Mouse (Mus musculus) thymus, postnatal 25 days (tissue): ENCODE data around the gene Depdc5.
"Not testable (repeated sequence)": the region's sequence is repeated elsewhere in the genome, so short reads cannot be mapped to it uniquely, and the experiment has no call there.

ENCODE experiments used
- DNase-seq: peaks from one replicate; pipeline ENCODE4 v3.0.0; 2022

Depdc5 gene

DNA sequence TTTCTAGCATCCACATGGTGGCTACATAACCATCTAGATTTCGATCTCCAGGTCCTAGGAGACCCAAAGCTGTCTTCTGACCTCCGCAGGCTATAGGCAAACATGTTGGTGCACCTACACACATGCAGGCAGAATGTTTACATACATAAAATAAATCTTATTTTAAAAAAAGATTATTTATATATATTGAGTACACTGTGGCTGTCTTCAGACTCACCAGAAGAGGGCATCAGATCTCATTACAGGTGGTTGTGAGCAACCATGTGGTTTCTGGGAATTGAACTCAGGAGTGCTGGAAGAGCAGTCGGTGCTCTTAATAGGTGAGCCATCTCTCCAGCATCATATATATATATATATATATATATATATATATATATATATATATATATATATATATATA lies 50.6 kb downstream of the Depdc5 start:
- no peak for DNase-seq

- not testable (repeated sequence) for DNase-seq
These were observed 55.8 kb downstream of the Depdc5 start for GRCm38 (mm10) chr5:32919281-32919680.

DNA sequence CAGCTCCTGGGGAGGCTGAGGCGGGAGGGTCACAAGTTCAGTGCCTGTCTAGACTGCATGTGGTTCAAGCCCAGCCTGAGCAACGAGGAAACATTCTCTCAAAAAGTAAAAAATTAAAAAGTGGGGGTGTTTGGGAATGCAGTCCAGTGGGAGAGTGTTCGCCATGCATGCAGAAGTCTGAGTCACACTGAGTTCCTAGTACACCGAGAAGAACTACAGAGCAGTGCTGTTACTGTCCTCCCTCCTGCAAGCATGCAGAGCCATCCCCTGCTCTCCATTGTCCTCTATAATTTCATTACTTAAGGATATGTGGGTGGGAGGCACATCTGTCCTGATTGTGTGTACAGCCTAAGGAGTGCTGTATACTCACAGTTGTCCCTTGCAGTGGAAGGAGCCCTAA lies 59.4 kb downstream of the Depdc5 start:
- no peak for DNase-seq

GRCm38 (mm10) chr5:32930761-32931160 lies 67.3 kb downstream of the Depdc5 start:
- no peak for DNase-seq

GRCm38 (mm10) chr5:32934654-32935053 lies 71.2 kb downstream of the Depdc5 start:
- peak; percentile 45 for DNase-seq

DNA sequence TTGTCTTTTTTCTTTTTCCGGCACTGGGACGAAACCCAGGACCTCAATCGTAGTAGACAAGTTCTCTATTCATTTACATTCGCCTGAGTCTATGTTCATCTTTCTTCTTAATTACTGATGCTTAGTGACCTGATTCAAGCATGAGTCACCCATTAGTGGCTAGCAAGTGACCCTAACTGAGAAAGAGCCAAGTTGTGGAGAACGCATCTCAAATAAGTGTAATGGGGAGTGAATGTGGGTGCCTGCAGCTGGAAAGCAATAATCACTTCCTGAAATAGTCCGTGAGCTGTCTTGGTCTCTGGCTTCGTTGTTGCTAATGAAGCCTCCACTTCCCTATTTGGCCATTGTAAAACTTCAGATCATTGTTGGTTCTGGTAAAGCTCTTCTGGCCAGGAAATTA lies 77.1 kb downstream of the Depdc5 start:
- DNase-seq = no peak

- DNase-seq = no peak
These were observed 77.9 kb downstream of the Depdc5 start for GRCm38 (mm10) chr5:32941209-32941924.

- DNase-seq = no peak
These were observed 86.6 kb downstream of the Depdc5 start for GRCm38 (mm10) chr5:32950077-32950476.

DNA sequence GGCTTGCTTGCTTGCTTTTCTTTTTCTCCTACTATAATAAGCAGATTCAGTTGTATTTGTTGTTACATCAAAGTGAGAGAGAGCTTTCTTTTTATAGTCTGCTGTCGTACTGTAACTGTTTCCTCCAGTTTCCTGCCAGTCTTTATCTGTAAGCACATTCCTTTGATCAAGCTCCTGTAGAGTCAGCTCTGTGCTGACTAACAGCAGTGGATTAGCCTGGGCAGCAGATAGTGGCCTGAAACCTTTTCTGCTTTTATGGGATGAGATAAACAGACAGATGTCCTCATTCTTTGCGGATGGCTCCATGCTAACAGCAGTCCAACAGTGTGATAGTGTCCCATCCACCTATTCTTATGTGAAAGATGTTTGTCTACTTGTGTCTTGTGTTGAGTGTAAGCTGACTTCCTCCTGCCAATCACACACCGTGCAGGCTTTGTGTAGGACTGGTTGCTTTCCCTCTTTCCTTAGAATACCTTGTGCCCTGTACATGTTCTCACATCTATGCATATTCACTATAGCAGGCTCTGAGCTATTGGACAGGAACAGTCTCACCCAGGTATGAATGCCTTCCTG lies 87.3 kb downstream of the Depdc5 start:
- DNase-seq = peak; percentile 19

- no peak for DNase-seq
These were observed 92.2 kb downstream of the Depdc5 start for GRCm38 (mm10) chr5:32955716-32956115.

DNA sequence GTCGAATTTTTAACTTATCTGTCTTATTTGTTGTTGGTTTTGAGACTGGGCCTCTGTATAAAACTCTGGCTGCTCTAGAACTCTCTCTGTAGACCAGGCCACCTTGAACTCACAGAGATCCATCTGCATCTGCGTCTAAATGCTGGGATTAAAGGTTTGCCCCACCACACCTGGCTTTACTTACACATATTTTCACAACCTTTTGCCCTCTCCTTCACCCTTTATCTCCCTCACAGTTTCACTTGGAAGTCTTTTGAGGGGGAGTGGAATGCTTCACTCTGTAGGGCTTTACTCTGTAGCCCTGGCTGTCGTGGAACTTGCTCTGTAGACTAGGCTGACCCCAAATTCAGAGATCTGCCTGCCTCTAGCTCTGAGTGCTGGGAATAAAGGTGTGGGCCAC lies 98.1 kb downstream of the Depdc5 start:
- DNase-seq = no peak

- no peak for DNase-seq
These were observed 99.1 kb downstream of the Depdc5 start for GRCm38 (mm10) chr5:32962581-32962980.

DNA sequence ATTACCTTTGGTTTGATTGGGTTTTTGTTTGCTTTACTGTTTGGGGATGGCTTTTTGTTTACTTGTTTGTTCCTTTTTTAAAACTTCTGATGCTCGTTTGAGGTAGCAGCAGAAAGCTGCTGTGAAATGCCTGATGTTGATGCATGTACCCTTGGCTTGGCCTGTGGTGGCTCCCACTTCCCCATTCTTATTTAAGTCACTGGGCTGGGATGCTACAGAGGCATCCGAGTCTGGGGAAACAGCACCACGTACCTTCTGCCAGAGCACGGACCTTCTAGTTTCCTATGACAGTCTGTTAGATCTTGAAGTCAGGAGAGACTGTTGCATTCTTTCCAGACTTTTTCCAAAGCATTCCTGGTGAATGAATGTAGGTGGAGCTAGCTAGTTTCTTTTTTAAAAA lies 113.0 kb downstream of the Depdc5 start:
- no peak for DNase-seq

- no peak for DNase-seq
These were observed 113.7 kb downstream of the Depdc5 start for GRCm38 (mm10) chr5:32977179-32977578.

GRCm38 (mm10) chr5:32985379-32985778 lies 121.9 kb downstream of the Depdc5 start:
- no peak for DNase-seq

GRCm38 (mm10) chr5:32987873-32988272 lies 124.4 kb downstream of the Depdc5 start:
- DNase-seq = no peak

GRCm38 (mm10) chr5:32989959-32990640 lies 126.6 kb downstream of the Depdc5 start:
- no peak for DNase-seq

- DNase-seq = no peak
These were observed 127.7 kb downstream of the Depdc5 start for GRCm38 (mm10) chr5:32991152-32991551.

DNA sequence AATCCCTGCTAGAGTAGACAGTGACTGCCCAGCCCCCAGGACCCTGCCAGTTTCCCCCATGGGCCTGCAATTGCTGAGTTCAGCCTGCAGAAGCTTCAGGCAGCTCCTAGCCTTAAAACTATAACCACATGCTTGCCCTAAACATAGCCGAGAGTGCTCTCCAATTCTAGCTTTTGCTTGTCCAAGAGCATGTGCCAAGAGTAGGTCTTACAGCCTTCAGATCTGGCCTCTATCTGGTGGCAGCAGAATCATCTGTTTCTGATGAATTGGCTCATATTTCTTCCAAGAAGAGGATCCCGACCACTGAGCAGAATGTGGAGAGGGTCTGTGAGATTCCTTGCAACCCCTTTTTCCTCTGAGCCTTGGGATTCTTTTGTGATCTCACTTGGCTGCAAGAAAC lies 131.0 kb downstream of the Depdc5 start:
- DNase-seq = no peak

DNA sequence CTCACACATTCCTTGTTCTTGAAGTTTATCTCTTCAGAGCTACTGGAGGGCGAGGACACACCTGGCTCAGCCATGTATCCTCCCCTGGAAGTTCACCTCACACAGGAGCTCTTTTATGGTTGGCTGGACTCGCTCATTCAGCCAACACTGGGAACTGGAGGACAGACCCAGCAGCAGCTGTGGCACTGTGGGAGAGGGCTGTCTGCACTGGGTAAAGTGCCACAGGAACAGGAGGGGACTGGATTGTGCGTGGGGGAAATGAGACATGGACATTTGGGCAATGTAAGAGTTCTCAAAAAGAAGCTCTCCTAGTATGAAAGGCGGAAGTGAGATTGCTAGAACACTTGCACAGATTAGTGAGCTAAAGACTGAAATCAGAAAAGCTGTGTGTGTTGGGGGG lies 132.3 kb downstream of the Depdc5 start:
- no peak for DNase-seq

DNA sequence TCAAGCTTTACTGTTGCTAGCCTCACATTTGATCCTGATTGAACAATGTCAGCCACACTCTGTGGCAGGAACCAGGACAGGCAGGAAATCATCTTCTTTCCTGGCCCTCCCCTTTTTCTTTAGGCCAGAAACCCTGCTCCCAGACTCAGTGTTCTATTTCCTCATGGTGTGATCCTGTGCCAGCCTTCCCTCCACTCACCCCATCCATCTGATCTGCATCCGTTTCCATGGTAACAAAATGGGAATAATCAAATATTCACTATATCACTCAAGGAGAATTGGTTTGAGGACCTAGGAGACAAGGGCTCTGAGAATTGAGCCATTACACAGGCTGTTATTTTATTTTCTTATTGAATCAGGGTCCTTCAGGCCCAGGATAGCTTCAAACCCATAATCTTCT lies 133.1 kb downstream of the Depdc5 start:
- DNase-seq = no peak

GRCm38 (mm10) chr5:32997686-32998085 lies 134.2 kb downstream of the Depdc5 start:
- DNase-seq = no peak

DNA sequence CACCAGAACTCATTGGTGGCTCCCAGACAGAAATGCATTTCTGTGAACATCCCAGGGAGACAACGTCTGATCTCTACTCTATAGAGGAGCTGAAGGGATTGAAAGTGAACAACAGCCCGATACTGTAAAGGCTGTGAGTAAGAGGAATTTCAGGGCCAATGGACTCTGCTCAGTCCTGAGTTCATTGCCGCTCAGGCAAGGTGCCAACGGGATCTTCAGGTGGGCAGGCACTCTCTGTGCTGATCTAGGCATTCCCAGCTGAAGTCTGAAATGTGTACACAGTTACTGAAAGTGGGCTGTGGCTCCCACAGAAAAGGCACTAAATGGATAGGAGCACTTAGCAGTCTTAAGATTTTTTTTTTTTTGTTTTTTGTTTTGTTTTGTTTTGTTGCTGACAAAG lies 135.3 kb downstream of the Depdc5 start:
- DNase-seq = no peak

GRCm38 (mm10) chr5:33001111-33001510 lies 137.6 kb downstream of the Depdc5 start:
- DNase-seq = no peak
